Mouse (Mus musculus) heart, postnatal 4 days (tissue): Measurements from ENCODE around the gene Gm9758. TPM values are rescaled to one million over a fixed set of nuclear protein-coding genes. Genes with fewer than 3 reads are reported as not detected.
"Not testable (repeated sequence)": the region's sequence is repeated elsewhere in the genome, so short reads cannot be mapped to it uniquely, and the experiment has no call there.

Experiments
- DNase-seq: peaks from one replicate; pipeline ENCODE4 v3.0.0; 2021
- total RNA-seq, 2 experiments: library from RNA; stranded (reverse); gene quantifications; 2 replicates each; pipeline ENCODE4 v1.2.3; 2021

Gm9758 gene
- total RNA-seq, result not detected

DNA sequence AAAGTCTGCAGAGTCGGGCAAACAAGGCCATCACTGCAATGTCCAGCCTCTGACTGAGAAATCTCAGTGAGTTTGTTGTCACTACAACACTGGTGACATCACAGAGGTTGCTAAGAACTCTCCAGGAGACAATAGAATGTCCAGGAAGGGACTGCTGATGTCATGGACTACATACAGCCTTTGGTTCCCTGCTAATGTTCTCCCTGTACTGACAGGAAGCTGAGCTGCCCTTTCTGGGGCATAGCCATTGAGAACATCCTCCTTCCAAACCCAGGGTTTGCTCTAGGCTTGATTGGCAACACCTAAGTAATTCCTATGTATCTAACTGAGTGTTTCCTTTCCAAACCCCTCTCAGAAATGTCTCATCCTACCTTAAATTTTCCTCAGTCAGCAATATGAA lies at the start of gene Gm9758:
Gm9758 (minus strand) TSS at position 101 of the 400 bp plus-strand sequence.
- not testable (repeated sequence) for DNase-seq

DNA sequence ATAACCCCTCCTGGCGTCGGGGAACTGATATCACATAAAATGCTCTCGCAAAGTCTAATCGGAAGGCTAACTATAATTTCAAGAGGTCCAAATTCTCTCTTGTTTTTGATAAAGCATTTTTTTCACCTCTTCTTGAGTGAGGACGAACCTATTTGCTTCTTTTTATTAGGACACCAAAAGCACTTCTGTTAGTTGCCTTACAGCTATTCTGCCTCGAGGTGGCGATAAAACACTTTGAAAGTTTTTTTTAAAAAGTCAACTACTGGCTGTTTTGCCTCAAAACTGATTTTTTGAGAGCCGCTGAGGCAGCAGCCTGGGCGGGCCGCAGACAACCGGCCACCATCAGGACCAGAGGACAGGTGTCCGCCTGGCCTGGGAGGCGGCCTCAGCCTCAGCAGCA lies 49.1 kb upstream of the Gm9758 start:
- not testable (repeated sequence) for DNase-seq

DNA sequence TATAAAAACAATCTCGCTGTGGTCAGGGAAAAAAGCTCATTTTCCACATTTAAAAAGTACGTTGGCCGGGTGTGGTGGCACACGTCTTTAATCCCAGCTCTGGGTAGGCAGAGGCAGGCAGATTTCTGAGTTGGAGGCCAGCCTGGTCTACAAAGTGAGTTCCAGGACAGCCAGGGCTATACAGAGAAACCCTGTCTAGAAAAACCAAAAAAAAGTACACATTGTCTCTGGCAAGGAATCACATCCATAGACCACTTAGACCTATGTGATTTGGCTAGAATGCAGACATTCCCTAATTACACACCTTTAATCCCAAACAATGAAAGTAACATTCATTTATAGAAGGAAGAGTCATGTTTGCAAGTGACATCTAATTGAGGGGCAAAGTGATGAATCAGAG lies 46.8 kb upstream of the Gm9758 start:
- not testable (repeated sequence) for DNase-seq

- DNase-seq, result not testable (repeated sequence)
These were observed 41.4 kb upstream of the Gm9758 start for GRCm38 (mm10) chr5:14955928-14956706.

- not testable (repeated sequence) for DNase-seq
These were observed 38.9 kb upstream of the Gm9758 start for GRCm38 (mm10) chr5:14953587-14953986.

- DNase-seq, result not testable (repeated sequence)
These were observed 38.0 kb upstream of the Gm9758 start for GRCm38 (mm10) chr5:14952749-14953148.

DNA sequence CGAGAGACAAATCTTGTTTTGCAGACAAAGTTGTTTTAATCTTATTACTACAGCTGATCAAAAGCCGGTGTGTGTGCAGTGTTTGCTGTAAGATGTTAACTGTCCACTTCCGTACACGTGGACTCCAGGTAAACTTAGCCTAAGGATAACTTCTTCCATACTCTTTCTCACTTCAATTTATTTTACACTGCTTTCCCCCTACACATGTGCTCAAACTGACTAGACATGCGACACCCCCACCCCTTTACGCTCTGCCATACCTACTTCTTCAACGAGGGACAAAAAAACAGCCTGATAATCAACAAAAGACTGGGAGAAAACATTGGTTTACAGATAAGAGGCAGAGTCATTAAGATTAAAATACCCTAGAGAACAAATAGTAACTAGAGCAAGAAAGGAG lies 37.1 kb upstream of the Gm9758 start:
- DNase-seq, result not testable (repeated sequence)

DNA sequence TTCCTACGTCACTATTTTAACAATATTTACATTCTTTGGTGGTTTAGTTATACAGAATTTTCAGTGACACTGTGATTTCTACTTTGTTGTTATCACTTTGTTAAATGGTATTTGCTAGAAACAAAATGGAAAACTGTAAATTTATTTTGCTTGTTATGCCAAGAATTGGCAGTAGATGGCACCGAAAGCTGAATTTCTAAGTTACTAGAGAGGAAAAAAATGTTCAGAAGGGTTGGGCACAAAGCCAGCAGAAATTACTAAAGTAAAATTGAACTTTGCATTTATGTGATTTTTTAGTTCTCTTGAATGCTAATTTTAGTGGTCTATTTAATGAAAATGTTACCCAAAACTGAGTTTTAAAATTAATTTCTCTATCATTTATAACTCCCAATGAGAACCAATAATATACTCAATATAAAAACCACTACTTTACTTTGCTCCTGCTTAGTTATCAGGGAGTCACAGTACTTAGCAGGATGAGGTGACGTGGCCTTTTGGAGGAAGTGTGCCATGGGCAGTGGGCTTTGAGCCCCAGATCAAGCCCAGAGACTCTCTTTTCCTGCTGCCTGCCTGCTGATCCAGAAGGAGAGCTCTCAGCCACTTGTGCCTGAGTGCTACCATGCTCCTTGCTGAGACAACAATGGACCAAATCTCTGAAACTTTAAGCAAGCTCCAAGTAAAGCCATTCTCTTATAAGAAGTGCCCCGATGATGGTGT lies 32.9 kb upstream of the Gm9758 start:
- peak; percentile 22 for DNase-seq

DNA sequence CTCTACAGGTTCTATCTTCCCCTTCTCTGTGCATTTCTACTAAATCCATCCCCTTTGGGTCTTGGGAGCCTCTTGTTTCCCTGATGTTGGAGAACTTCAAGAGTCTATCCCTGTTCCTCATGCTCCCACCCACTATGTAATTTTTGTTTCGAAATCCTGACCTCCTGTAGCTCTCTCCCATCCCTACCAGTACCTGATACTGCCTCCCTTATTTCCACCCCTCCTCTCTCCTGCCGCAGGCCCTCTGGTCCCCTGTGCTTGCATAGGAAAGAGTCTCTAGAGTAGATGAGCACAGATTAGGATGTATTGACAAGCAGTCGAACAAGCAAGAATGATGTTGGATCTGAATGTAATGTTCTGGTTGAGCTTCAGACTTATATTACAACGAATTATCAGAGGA lies 30.8 kb upstream of the Gm9758 start:
- not testable (repeated sequence) for DNase-seq

- DNase-seq, result not testable (repeated sequence)
These were observed 26.3 kb upstream of the Gm9758 start for GRCm38 (mm10) chr5:14941043-14941442.

GRCm38 (mm10) chr5:14938329-14938728 lies 23.6 kb upstream of the Gm9758 start, which contains the start of gene Speer4e:
TSS of gene Speer4e (minus strand) at chr5:14938429.
- DNase-seq, result not testable (repeated sequence)

GRCm38 (mm10) chr5:14933721-14934120 lies 19.0 kb upstream of the Gm9758 start:
- DNase-seq, result not testable (repeated sequence)

- not testable (repeated sequence) for DNase-seq
These were observed 12.3 kb upstream of the Gm9758 start for GRCm38 (mm10) chr5:14927047-14927446.

GRCm38 (mm10) chr5:14914361-14914760 lies 338 bp downstream of the Gm9758 start:
- DNase-seq, result not testable (repeated sequence)

DNA sequence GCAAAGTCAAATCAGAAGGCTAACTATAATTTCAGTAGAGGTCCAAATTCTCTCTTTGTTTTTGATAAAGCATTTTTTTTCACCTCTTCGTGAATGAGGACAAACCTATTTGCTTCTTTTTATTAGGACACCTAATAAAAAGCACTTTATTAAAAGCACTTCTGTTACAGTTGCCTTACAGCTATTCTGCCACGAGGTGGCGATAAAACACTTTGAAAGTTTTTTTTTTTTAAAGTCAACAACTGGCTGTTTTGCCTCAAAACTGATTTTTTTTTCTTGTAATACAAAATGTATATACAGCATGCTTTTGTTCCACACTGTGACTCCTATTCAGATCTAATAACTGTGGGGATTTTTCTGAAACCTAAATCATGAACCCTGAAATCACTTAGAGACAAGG lies 11.2 kb downstream of the Gm9758 start:
- DNase-seq, result not testable (repeated sequence)

GRCm38 (mm10) chr5:14892242-14892641 lies 22.5 kb downstream of the Gm9758 start:
- DNase-seq, result no peak

GRCm38 (mm10) chr5:14885291-14885690 lies 29.4 kb downstream of the Gm9758 start:
- DNase-seq, result not testable (repeated sequence)

Other genes starting within 250 kb of the Gm9758 start
- not detected for gene Speer4e, start 23.5 kb upstream of the Gm9758 start, total RNA-seq
- gene Gm10354, start 64.0 kb upstream of the Gm9758 start, total RNA-seq, result not detected
- gene Gm17019, start 118.1 kb upstream of the Gm9758 start, total RNA-seq, result not detected